Mouse (Mus musculus): Measurements from ENCODE around the gene Bri3bp.
A peak's percentile ranks its signal among the peaks of the same experiment; 100 is the strongest.

Bri3bp gene

DNA sequence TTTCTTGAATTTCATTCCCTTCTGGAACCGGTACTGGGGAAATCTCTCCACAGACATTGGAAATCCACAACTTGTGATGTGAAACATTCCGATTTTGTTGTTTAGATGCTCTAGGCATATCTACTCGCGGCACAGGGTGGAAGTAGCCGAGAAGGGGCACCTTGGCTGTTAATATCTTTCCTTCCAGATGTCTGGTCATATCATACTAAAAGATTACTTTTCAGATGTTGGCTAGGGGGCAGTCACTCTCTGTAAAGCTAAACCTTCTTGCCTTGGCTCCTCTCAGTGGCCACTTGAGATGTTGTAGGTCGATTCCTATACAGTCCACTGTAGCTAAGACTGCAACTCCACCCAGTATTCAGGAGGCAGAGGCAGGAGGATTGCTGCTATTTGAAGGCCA is 14.7 kb downstream of the Bri3bp start:
- DNase-seq (ENCODE audit: low read depth, low spot score), result no peak

GRCm38 (mm10) chr5:125457538-125457937 is 16.2 kb downstream of the Bri3bp start:
- no peak for DNase-seq (ENCODE audit: low read depth, low spot score)

DNA sequence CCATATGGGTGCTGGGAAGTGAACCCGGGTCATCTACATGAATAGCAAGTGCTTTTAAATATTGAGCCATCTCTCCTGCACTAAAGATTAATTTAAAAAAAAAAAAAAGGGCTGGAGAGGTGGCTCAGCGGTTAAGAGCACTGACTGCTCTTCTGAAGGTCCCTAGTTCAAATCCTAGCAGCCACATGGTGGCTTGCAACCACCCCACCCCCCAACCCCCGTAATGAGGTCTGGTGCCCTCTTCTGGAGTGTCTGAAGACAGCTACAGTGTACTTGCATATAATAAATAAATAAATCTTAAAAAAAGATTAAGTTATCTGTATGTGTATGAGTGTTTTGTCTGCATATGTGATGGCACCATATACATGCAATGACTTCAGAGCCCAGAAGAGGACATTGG is 19.2 kb downstream of the Bri3bp start:
- peak; percentile 29 for DNase-seq (ENCODE audit: low read depth, low spot score)

DNA sequence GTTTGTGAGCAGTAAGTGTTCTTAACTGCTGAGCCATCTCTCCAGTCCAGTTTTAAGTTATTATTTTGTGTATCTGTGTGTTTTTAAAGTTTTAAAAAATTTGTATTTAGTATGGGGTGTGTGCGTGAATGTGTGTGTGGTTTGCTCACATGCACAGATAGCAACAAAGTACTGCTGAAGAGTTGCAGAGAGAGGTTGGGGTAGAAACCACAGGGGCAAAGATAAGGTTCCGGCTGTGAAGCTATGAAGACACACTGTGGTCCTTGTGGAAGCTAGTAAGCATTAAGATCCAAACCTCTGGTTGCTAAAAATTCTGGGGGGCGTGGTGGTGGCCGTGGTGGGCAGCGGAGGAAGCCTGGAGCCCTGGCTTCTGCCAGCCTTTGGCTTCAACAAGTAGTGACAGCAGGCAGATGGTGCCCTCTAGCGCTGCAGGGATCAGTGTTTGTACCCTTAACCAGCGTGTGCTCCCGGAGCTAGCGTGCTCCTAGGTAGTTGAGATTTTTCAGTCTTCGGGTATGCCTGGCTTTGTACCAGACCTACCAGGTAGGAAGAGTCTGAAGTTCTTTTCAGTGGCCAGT is 20.6 kb downstream of the Bri3bp start:
- peak; percentile 63 for DNase-seq (ENCODE audit: low read depth, low spot score)

GRCm38 (mm10) chr5:125465192-125465591 is 23.8 kb downstream of the Bri3bp start:
- no peak for DNase-seq (ENCODE audit: low read depth, low spot score)

DNA sequence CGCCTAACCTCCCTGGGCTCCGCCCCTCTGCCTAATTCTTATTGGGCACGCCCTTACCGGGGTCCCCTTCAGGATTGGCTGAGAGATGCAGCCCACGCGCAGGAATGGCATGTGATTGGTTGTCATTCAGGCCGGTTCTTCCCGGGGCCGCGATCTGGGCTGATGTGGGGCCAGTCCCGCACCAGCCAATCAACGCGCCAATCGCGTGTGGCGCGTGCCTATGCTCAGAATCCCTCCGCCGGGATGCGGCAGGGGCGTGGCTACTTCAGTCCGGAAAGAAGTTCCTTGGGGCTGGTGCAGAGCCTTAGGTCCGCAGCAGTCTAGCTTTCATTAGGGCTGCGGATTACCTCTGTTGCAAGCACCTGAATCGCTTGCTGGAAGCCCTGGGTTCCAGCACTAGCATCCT is 24.3 kb downstream of the Bri3bp start:
- DNase-seq (ENCODE audit: low read depth, low spot score), result peak; percentile 99

DNA sequence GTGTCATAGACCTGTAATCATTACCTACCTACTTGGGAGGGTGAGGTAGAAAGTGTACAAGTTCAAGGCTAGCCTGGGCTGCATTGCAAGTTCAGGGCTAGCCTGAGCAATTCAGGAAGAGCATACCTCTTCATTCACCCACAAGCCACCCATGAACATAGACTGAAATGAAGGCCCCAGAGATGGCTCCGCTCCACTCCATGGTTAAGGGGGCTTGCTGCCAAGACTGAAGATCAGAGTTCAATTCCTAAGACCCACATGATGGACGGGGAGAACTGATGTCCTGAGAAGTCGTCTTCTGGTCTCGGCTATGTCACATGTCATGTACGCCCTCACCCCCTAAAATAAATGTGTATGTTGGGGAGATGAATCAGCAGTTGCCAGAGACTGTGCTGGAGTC is 25.1 kb downstream of the Bri3bp start:
- DNase-seq (ENCODE audit: low read depth, low spot score), result no peak

DNA sequence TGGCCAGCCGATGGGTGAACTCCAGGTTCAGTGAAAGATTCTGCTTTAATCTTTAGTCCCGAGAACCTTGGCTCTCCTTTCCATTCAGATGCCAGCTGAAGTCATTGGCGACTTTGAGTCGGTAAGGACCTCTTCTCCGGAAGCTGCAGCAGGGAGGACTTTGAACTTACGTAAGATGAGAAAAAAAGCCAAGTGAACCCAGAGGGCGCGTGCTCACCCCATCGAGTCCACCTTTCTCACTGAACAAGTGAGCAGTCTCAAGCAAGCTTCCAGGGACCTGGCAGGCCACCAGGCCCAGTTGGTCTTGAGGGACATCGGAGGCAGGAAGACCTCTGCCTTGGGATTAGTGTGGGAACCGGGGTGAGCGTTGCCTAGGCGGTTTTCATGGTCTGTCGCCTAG is 25.9 kb downstream of the Bri3bp start:
- no peak for DNase-seq (ENCODE audit: low read depth, low spot score)

DNA sequence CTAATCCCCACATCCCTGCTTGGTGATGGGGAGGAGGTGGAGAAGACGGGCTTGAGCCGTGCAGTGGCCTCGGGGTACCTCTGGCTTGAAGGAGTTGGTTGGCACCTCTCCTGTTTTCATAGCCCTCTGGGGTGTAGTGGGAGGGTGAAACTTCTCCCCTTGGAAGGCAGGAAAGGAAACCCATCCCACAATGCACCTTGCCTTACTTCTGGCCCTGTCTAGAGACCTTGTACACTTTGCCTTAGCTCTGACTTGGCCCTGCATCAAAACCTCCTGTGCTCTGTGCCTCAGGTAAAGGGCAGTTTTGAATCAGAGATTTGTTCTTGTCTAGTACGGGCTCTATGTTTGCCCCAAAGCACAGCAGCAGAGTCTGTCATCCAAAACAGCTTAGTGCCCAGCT is 29.3 kb downstream of the Bri3bp start:
- DNase-seq (ENCODE audit: low read depth, low spot score), result no peak

DNA sequence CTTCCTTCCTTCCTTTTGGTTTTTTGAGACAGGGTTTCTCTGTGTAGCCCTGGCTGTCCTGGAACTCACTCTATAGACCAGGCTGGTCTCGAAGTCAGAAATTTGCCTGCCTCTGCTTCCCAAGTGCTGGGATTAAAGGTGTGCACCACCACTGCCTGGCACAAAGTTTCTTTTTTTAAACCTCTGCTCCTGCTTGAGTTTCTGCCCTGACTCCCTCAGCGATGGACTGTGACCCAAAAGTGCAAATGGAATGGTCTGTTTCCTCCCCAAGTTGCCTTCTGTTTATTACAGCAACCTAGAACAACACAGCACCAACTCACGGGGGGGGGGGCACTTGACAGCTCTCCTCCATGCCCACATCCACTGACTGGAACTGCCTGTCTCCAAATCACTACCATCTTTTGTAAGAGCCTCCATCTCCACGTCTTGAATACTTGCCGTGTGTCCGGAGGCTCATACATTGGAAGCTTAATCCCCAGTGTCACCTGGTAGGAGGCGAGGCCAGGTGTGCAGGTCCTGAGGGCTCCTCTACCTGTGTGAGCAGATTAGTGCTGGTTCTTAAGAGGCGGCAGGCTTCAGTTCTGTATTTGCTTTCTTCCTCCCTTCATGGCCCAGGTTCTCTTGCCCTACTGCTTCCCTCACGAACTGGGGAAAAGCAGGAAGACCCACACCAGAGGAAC is 31.6 kb downstream of the Bri3bp start:
- no peak for DNase-seq (ENCODE audit: low read depth, low spot score)

GRCm38 (mm10) chr5:125475030-125475429 is 33.7 kb downstream of the Bri3bp start:
- DNase-seq (ENCODE audit: low read depth, low spot score), result no peak

- DNase-seq (ENCODE audit: low read depth, low spot score), result peak; percentile 98
Measured at GRCm38 (mm10) chr5:125475601-125476285, 34.4 kb downstream of the Bri3bp start, which contains the start of gene Aacs. Gene Aacs, plus strand, starts transcription at chr5:125475814.

DNA sequence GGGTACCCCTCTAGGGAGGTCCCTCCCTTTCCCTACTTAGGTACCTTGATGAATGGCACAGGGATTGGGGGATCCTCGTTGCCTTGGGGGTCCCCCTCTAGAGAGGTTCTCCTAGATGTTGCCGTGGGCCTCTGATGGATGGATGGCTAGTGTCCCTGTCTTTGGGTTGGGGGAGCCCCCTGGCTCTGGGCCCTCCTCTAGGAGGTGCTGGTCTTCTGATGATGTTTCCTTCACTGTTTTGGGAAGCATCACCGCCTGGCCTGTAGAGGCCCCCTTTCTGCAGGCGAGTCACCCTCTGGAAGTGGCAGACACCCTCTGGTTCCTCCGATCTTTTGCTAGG is 34.9 kb downstream of the Bri3bp start:
- no peak for DNase-seq (ENCODE audit: low read depth, low spot score)

- no peak for DNase-seq (ENCODE audit: low read depth, low spot score)
Measured at GRCm38 (mm10) chr5:125476799-125477198, 35.4 kb downstream of the Bri3bp start.

- no peak for DNase-seq (ENCODE audit: low read depth, low spot score)
Measured at GRCm38 (mm10) chr5:125477533-125477932, 36.2 kb downstream of the Bri3bp start.

- DNase-seq (ENCODE audit: low read depth, low spot score), result no peak
Measured at GRCm38 (mm10) chr5:125478037-125478436, 36.7 kb downstream of the Bri3bp start.

- DNase-seq (ENCODE audit: low read depth, low spot score), result no peak
Measured at GRCm38 (mm10) chr5:125479376-125479775, 38.0 kb downstream of the Bri3bp start.

GRCm38 (mm10) chr5:125480434-125481231 is 39.3 kb downstream of the Bri3bp start:
- no peak for DNase-seq (ENCODE audit: low read depth, low spot score)

DNA sequence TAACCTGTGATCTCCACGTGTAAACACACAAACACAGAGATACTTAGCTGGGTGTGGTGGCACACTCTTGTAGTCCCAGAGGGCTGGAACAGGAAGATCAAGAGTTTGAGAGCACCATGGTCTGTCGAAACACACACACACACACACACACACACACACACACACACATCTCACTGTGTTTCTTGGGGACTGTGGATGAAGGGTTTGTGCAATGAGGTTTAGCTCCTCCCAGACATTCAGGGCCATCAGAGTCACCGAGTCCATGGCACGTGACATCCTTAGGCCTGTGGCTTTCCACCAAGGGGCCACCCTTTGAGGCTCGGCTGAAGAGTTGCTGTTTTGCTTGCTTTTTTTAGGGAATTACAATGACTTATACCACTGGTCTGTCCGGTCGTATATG is 41.1 kb downstream of the Bri3bp start:
- no peak for DNase-seq (ENCODE audit: low read depth, low spot score)

GRCm38 (mm10) chr5:125483712-125484611 is 42.6 kb downstream of the Bri3bp start:
- no peak for DNase-seq (ENCODE audit: low read depth, low spot score)
